Mouse (Mus musculus): Measurements from ENCODE around the gene Nectin1. TPM values are rescaled to one million over a fixed set of nuclear protein-coding genes. Genes with fewer than 3 reads are reported as not detected.

The Nectin1 gene
- polyA plus RNA-seq, 1 experiment from 2014 or later, result 9.2 TPM

DNA sequence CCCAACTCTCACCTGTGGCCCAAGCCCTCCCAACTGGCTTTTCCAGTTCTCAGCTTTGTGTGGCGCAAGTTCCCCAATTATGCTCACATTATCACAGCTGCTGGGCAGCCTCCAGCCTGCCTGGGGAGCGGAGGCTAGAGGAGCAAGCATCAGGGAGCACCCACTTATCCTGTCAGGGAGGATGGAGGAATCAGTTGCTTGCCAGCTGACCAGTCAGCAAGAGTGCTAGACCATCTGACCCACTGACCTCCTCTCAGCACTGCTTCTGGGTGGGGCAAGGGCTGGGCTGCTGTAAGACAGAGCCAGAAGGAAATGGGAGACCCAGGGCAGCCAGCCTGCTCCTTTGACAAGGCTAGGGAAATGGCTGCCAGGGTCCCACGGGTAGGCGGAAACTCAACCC is 43.8 kb downstream of the Nectin1 start:
- Histone ChIP-seq H3K9ac (no peak overlapping the region), H3K27me3 (no peaks in the 10 kb centered on the region), H3K36me3 (peaks cover 8% of the 10 kb centered on the region; the same call in 1 of the 2 replicates), H3K4me2 (no peak overlapping the region), H3K27ac (peak overlapping the region; percentile 57; the same call in 1 of the 2 replicates), H3K4me3 (no peak overlapping the region), H3K4me1 (peaks cover 45% of the 10 kb centered on the region), H3K9me3 (no peaks in the 10 kb centered on the region)
- WGBS, result 59% methylated on average over 4 of the region's 4 CpGs
- no peak for ATAC-seq (ENCODE audit: insufficient number of reproducible peaks, insufficient read depth, low FRiP score, low TSS enrichment, low read depth)

GRCm38 (mm10) chr9:43792681-43793080 is 48.9 kb downstream of the Nectin1 start:
- H3K36me3 ChIP-seq, result peaks cover 48% of the 10 kb centered on the region
- no peak overlapping the region for H3K27ac ChIP-seq
- no peaks in the 10 kb centered on the region for H3K9me3 ChIP-seq
- H3K4me1 ChIP-seq, result peaks cover 11% of the 10 kb centered on the region
- H3K4me2 ChIP-seq, result no peak overlapping the region
- no peak overlapping the region for H3K9ac ChIP-seq
- H3K4me3 ChIP-seq, result no peak overlapping the region
- ATAC-seq (ENCODE audit: insufficient number of reproducible peaks, insufficient read depth, low FRiP score, low TSS enrichment, low read depth), result no peak
- no peaks in the 10 kb centered on the region for H3K27me3 ChIP-seq
- 91% methylated on average over 9 of the region's 9 CpGs for WGBS

GRCm38 (mm10) chr9:43793411-43793810 is 49.6 kb downstream of the Nectin1 start:
- 73% methylated on average over 3 of the region's 3 CpGs for WGBS
- ATAC-seq (ENCODE audit: insufficient number of reproducible peaks, insufficient read depth, low FRiP score, low TSS enrichment, low read depth), result no peak

DNA sequence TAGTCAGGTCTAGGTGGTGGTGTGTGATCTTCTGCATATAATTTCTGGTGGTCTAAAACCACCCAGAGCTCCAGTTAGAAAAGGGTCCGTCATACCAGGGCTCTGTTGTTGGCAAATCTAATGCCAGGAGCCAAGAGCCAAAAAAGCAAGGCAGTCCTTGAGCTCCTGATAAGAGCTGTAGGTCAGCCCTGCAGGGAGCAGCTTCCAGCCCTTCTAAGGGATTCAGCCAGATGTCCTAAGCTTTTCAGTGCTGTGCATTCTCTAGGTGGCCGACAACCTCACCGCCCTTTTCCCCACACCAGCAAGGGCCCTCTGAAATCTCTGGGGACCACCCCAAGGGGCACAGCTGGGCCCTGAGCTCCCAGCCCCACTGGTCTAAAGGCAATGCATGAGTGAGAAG is 52.2 kb downstream of the Nectin1 start:
- WGBS, result 84% methylated on average over 3 of the region's 3 CpGs
- Histone ChIP-seq H3K4me2 (no peak overlapping the region), H3K27me3 (no peaks in the 10 kb centered on the region), H3K9ac (no peak overlapping the region), H3K27ac (no peak overlapping the region), H3K36me3 (peaks cover 66% of the 10 kb centered on the region), H3K4me3 (no peak overlapping the region), H3K9me3 (no peaks in the 10 kb centered on the region), H3K4me1 (0 out of 2 replicates have a peak, but pooled peaks cover 2% of the 10 kb centered on the region)
- ATAC-seq (ENCODE audit: insufficient number of reproducible peaks, insufficient read depth, low FRiP score, low TSS enrichment, low read depth), result no peak

More at GRCm38 (mm10) chr9:43793411-43793810, 49.6 kb downstream of the Nectin1 start:
- Histone ChIP-seq H3K9ac (no peak overlapping the region), H3K4me3 (no peak overlapping the region), H3K36me3 (peaks cover 48% of the 10 kb centered on the region), H3K27ac (no peak overlapping the region), H3K4me1 (peaks cover 4% of the 10 kb centered on the region), H3K27me3 (no peaks in the 10 kb centered on the region), H3K9me3 (no peaks in the 10 kb centered on the region), H3K4me2 (no peak overlapping the region)

DNA sequence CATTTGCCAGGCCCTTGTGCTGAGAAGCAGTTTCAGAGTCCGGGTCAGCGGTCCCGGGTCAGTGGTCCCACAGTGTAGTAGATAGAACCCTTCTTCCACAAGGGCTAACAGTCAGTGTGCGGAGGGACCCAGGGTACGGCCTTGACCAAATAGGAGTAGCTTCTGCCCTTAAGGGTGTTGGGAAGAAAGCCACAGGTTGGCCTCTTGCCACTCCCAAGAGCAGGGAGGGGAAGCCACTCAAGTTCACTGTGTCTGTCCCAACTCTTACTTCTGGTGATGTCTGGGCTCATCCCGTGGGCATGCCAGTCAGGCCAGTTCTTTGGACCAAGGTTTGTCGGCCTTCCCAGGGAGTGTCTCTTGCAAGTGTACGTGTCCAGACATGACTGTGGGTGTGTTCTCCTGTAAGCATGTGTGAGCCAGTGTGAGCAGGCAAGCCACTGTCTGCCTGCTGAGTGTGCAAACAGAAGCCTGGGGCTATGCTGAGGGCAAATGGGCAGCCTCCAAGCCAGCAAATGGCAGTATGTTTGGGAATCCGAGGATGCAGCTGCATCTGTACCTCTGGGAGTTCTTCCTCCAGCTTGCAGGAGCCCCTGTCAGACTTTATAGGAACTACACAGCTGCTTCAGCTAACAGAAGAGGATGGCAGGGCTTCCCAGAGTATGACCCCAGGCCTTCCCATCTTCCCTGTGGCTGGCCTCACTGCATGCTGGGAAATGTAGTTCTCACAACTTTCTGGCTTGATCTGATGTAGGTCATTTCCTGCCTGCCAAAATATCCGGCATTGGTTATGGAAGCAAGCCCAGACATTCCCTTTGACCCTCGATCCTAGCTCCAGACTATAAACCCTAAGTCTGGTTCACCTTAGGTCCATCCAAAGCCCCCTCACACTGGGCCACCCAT is 53.3 kb downstream of the Nectin1 start:
- no peak overlapping the region for H3K4me2 ChIP-seq
- 79% methylated on average over 11 of the region's 11 CpGs for WGBS
- H3K27ac ChIP-seq, result no peak overlapping the region
- 0 out of 2 replicates have a peak, but pooled peaks cover 2% of the 10 kb centered on the region for H3K4me1 ChIP-seq
- H3K36me3 ChIP-seq, result peaks cover 68% of the 10 kb centered on the region
- no peaks in the 10 kb centered on the region for H3K9me3 ChIP-seq
- H3K27me3 ChIP-seq, result no peaks in the 10 kb centered on the region
- H3K4me3 ChIP-seq, result no peak overlapping the region
- H3K9ac ChIP-seq, result no peak overlapping the region
- no peak for ATAC-seq (ENCODE audit: insufficient number of reproducible peaks, insufficient read depth, low FRiP score, low TSS enrichment, low read depth)

- H3K27ac ChIP-seq, result no peak overlapping the region
- H3K36me3 ChIP-seq, result peaks cover 62% of the 10 kb centered on the region
- no peak for ATAC-seq (ENCODE audit: insufficient number of reproducible peaks, insufficient read depth, low FRiP score, low TSS enrichment, low read depth)
- H3K9ac ChIP-seq, result no peak overlapping the region
- no peak overlapping the region for H3K4me2 ChIP-seq
- H3K4me3 ChIP-seq, result no peak overlapping the region
- no peaks in the 10 kb centered on the region for H3K27me3 ChIP-seq
- H3K9me3 ChIP-seq, result no peaks in the 10 kb centered on the region
- WGBS, result 72% methylated on average over 7 of the region's 7 CpGs
- 0 out of 2 replicates have a peak, but pooled peaks cover 2% of the 10 kb centered on the region for H3K4me1 ChIP-seq
These were observed 54.0 kb downstream of the Nectin1 start for GRCm38 (mm10) chr9:43797746-43798145.

DNA sequence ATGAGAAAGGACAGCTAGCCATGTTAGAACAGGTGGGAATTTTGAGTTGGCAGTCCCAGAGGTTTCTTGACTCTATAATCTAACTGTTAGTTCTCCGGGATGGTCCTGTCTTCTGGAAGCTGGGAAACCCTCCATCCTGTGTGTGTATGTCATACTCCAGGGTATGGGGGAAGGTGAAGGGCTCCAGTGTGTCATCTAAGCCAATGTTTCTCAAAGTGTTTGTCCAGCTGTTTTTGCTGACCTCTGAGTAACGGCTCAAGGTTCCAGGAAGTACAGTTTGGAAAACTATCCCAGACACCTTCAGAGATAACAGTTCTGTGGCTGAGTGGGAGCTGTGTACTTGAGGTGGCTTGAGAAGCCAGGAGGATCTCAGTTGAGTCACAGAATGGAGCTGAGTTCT is 56.7 kb downstream of the Nectin1 start:
- no peak overlapping the region for H3K27ac ChIP-seq
- 0 out of 2 replicates have a peak, but pooled peaks cover 2% of the 10 kb centered on the region for H3K4me1 ChIP-seq
- no peaks in the 10 kb centered on the region for H3K9me3 ChIP-seq
- peaks cover 49% of the 10 kb centered on the region for H3K36me3 ChIP-seq
- H3K4me2 ChIP-seq, result no peak overlapping the region
- no peak overlapping the region for H3K9ac ChIP-seq
- ATAC-seq (ENCODE audit: insufficient number of reproducible peaks, insufficient read depth, low FRiP score, low TSS enrichment, low read depth), result no peak
- no peak overlapping the region for H3K4me3 ChIP-seq
- no peaks in the 10 kb centered on the region for H3K27me3 ChIP-seq
- 78% methylated on average over 2 of the region's 2 CpGs for WGBS

- Histone ChIP-seq H3K36me3 (peaks cover 50% of the 10 kb centered on the region), H3K27me3 (no peaks in the 10 kb centered on the region), H3K9ac (no peak overlapping the region), H3K4me2 (no peak overlapping the region), H3K4me3 (no peak overlapping the region), H3K27ac (no peak overlapping the region), H3K4me1 (no peaks in the 10 kb centered on the region), H3K9me3 (no peaks in the 10 kb centered on the region)
- ATAC-seq (ENCODE audit: insufficient number of reproducible peaks, insufficient read depth, low FRiP score, low TSS enrichment, low read depth), result 0 out of 2 replicates have a peak, but pooled peaks have one; percentile 43
- WGBS, result 24% methylated on average over 5 of the region's 5 CpGs
These were observed 58.1 kb downstream of the Nectin1 start for GRCm38 (mm10) chr9:43801911-43802310.

GRCm38 (mm10) chr9:43807565-43807964 is 63.8 kb downstream of the Nectin1 start:
- no peak for ATAC-seq (ENCODE audit: insufficient number of reproducible peaks, insufficient read depth, low FRiP score, low TSS enrichment, low read depth)
- H3K27ac ChIP-seq, result no peak overlapping the region
- H3K36me3 ChIP-seq, result peaks cover 23% of the 10 kb centered on the region; the same call in 1 of the 2 replicates
- 23% methylated on average over 6 of the region's 6 CpGs for WGBS
- no peak overlapping the region for H3K4me3 ChIP-seq
- no peaks in the 10 kb centered on the region for H3K27me3 ChIP-seq
- no peak overlapping the region for H3K4me2 ChIP-seq
- H3K4me1 ChIP-seq, result peaks cover 13% of the 10 kb centered on the region
- H3K9me3 ChIP-seq, result no peaks in the 10 kb centered on the region
- H3K9ac ChIP-seq, result no peak overlapping the region

GRCm38 (mm10) chr9:43808099-43808498 is 64.3 kb downstream of the Nectin1 start:
- Histone ChIP-seq H3K27ac (no peak overlapping the region), H3K9me3 (no peaks in the 10 kb centered on the region), H3K4me3 (no peak overlapping the region), H3K9ac (no peak overlapping the region), H3K27me3 (no peaks in the 10 kb centered on the region), H3K36me3 (peaks cover 23% of the 10 kb centered on the region; the same call in 1 of the 2 replicates), H3K4me1 (peaks cover 13% of the 10 kb centered on the region), H3K4me2 (no peak overlapping the region; the same call in 1 of the 2 replicates)
- ATAC-seq (ENCODE audit: insufficient number of reproducible peaks, insufficient read depth, low FRiP score, low TSS enrichment, low read depth), result no peak
- WGBS, result 9% methylated on average over 3 of the region's 4 CpGs

GRCm38 (mm10) chr9:43808546-43808945 is 64.8 kb downstream of the Nectin1 start:
- peaks cover 13% of the 10 kb centered on the region for H3K4me1 ChIP-seq
- peaks cover 21% of the 10 kb centered on the region; the same call in 1 of the 2 replicates for H3K36me3 ChIP-seq
- H3K9me3 ChIP-seq, result no peaks in the 10 kb centered on the region
- no peak overlapping the region for H3K4me3 ChIP-seq
- ATAC-seq (ENCODE audit: insufficient number of reproducible peaks, insufficient read depth, low FRiP score, low TSS enrichment, low read depth), result no peak
- no peak overlapping the region; the same call in 1 of the 2 replicates for H3K4me2 ChIP-seq
- no peak overlapping the region for H3K9ac ChIP-seq
- H3K27ac ChIP-seq, result no peak overlapping the region
- WGBS, result 13% methylated on average over 7 of the region's 7 CpGs
- no peaks in the 10 kb centered on the region for H3K27me3 ChIP-seq

GRCm38 (mm10) chr9:43813156-43813555 is 69.4 kb downstream of the Nectin1 start:
- H3K9me3 ChIP-seq, result no peaks in the 10 kb centered on the region
- ATAC-seq (ENCODE audit: insufficient number of reproducible peaks, insufficient read depth, low FRiP score, low TSS enrichment, low read depth), result no peak
- no peaks in the 10 kb centered on the region for H3K27me3 ChIP-seq
- peaks cover 8% of the 10 kb centered on the region for H3K4me1 ChIP-seq
- 71% methylated on average over 2 of the region's 2 CpGs for WGBS
- no peak overlapping the region for H3K4me3 ChIP-seq
- H3K36me3 ChIP-seq, result no peaks in the 10 kb centered on the region
- H3K9ac ChIP-seq, result no peak overlapping the region
- H3K27ac ChIP-seq, result no peak overlapping the region
- H3K4me2 ChIP-seq, result no peak overlapping the region

Measured in embryonic facial prominence, embryonic 13.5 days (tissue).